Mouse (Mus musculus) liver, postnatal 0 days (tissue): ENCODE results near the gene Hist1h2bk. TPM values are rescaled to one million over a fixed set of nuclear protein-coding genes. Genes with fewer than 3 reads are reported as not detected.

Experiments
- ATAC-seq: fragments of 200-750 bp; cut with Nextera tagmentation; 2 replicates; pipeline ENCODE4 v1.8.0; 2017; ENCODE audit warnings: mild to moderate bottlenecking, moderate library complexity
- DNase-seq: peaks from one replicate; pipeline ENCODE4 v3.0.0-alpha.2; 2016
- H3K27ac ChIP-seq: fragments of 300-500 bp; sonication (generic); 2 replicates; pipeline ENCODE4 v1.5.1; 2014; ENCODE audit warnings: antibody characterized with exemption, moderate library complexity, mild to moderate bottlenecking, low read depth
- H3K27me3 ChIP-seq: fragments of 300-500 bp; sonication (generic); 2 replicates; pipeline ENCODE4 v1.6.1; 2014; ENCODE audit warnings: low read length, control low read depth, mixed read lengths; ENCODE audit not compliant: insufficient read depth
- H3K36me3 ChIP-seq: fragments of 300-500 bp; sonication (generic); replicated peaks from 2 replicates; pipeline ENCODE4 v1.6.1; 2014; ENCODE audit warnings: mild to moderate bottlenecking, control low read depth, low read length, moderate library complexity, mixed read lengths; ENCODE audit not compliant: insufficient read depth
- H3K4me1 ChIP-seq: fragments of 300-500 bp; sonication (generic); 2 replicates; pipeline ENCODE4 v1.6.1; 2014; ENCODE audit warnings: antibody characterized with exemption, mild to moderate bottlenecking, control low read depth; ENCODE audit not compliant: insufficient read depth
- H3K4me2 ChIP-seq: fragments of 300-500 bp; sonication (generic); 2 replicates; pipeline ENCODE4 v1.6.1; 2014; ENCODE audit warnings: low read depth, mild to moderate bottlenecking, low read length, moderate library complexity, mixed read lengths
- H3K4me3 ChIP-seq: fragments of 300-500 bp; sonication (generic); 2 replicates; pipeline ENCODE4 v1.5.1; 2014; ENCODE audit warnings: low read depth, low read length
- H3K9ac ChIP-seq: fragments of 300-500 bp; sonication (generic); replicated peaks from 2 replicates; pipeline ENCODE4 v1.6.1; 2014; ENCODE audit warnings: mild to moderate bottlenecking, moderate library complexity
- H3K9me3 ChIP-seq: fragments of 300-500 bp; sonication (generic); 2 replicates; pipeline ENCODE4 v1.6.1; 2016; ENCODE audit warnings: mild to moderate bottlenecking, control low read depth, low read length, mixed read lengths
- CTCF ChIP-seq: sonication (generic); IDR thresholded peaks from 2 replicates; pipeline ENCODE4 v1.5.1; 2016; ENCODE audit warnings: antibody characterized with exemption, low read depth
- EP300 ChIP-seq: IDR thresholded peaks from 2 replicates; pipeline ENCODE4 v1.6.1; 2016; ENCODE audit warnings: antibody characterized with exemption, low read depth, mild to moderate bottlenecking
- WGBS: fragments of 180-500 bp; shearing (Covaris S2); extraction: QIAGEN DNeasy Blood & Tissue Kit; methylation state at CpG from one replicate; pipeline ENCODE4 v1.1.7; 2014; ENCODE audit not compliant: insufficient replicate concordance; 5-methylcytosine and 5-hydroxymethylcytosine counted together
- polyA plus RNA-seq: library from polyadenylated mRNA; unstranded; fragments of >200 nt; fragmentation: Nextera tagmentation; extraction: Ambion mirVana; gene quantifications from 2 replicates; pipeline ENCODE4 v1.2.1, GENCODE M21; 2015

Hist1h2bk gene
- polyA plus RNA-seq, 1 experiment from 2014 or later, result 2.2 TPM

DNA sequence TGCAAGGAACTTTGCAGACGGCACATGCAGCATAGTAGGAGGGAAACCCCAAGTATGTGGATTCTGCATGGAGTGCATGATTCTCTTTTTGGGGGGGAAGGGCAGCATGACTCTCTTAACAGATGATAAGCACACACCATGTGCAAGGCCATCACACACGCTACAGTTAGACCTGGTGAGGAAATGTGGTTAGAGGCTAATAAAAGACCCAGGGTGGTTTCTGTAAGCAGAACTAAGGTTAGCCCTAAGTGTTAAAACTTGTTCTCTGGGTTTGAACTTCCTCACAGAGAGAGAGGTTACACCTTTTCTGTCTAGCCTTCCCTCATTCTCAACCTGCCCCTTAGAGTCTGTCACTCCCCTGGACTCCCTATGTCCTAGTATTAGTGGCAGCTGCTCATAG is 34.3 kb upstream of the Hist1h2bk start:
- WGBS, result 20% methylated on average over 2 of the region's 2 CpGs
- H3K9ac ChIP-seq, result no peak overlapping the region
- TF ChIP-seq EP300, result no peak
- no peak for TF ChIP-seq CTCF
- ATAC-seq (no peak), DNase-seq (no peak)
- H3K36me3 ChIP-seq, result no peaks in the 10 kb centered on the region
- H3K4me1 ChIP-seq, result peaks cover 18% of the 10 kb centered on the region
- H3K9me3 ChIP-seq, result no peaks in the 10 kb centered on the region
- peak overlapping the region; percentile 27; the same call in 1 of the 2 replicates for H3K4me2 ChIP-seq
- H3K4me3 ChIP-seq, result no peak overlapping the region
- peaks cover 66% of the 10 kb centered on the region for H3K27me3 ChIP-seq
- no peak overlapping the region for H3K27ac ChIP-seq

DNA sequence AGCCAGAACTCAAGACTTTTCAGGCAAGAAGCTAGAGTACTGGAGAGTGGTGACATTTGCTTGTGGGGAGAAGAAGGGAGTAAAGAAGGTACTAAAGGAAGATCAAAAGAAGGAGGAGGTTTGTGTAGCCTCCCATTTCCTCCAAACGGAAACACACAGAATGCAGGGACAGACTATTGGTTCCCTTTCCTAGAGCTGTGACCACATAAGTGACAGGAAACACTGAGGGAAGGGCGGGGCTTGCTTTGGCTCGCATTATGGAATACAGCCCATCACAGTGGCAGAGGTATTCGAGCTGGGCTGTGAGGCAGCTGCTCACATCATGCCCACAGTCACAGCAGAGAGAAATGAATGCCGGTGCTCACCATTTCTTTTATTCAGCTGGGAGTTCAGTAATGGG is 33.8 kb upstream of the Hist1h2bk start:
- no peak overlapping the region for H3K4me3 ChIP-seq
- ATAC-seq (peak; percentile 12; the same call in 1 of the 2 replicates), DNase-seq (no peak)
- H3K9me3 ChIP-seq, result no peaks in the 10 kb centered on the region
- peaks cover 66% of the 10 kb centered on the region for H3K27me3 ChIP-seq
- TF ChIP-seq EP300, result no peak
- no peak for TF ChIP-seq CTCF
- H3K4me1 ChIP-seq, result peaks cover 20% of the 10 kb centered on the region
- H3K9ac ChIP-seq, result no peak overlapping the region
- H3K27ac ChIP-seq, result no peak overlapping the region
- H3K4me2 ChIP-seq, result peak overlapping the region; percentile 27; the same call in 1 of the 2 replicates
- no peaks in the 10 kb centered on the region for H3K36me3 ChIP-seq
- WGBS, result 10% methylated on average over 5 of the region's 5 CpGs

DNA sequence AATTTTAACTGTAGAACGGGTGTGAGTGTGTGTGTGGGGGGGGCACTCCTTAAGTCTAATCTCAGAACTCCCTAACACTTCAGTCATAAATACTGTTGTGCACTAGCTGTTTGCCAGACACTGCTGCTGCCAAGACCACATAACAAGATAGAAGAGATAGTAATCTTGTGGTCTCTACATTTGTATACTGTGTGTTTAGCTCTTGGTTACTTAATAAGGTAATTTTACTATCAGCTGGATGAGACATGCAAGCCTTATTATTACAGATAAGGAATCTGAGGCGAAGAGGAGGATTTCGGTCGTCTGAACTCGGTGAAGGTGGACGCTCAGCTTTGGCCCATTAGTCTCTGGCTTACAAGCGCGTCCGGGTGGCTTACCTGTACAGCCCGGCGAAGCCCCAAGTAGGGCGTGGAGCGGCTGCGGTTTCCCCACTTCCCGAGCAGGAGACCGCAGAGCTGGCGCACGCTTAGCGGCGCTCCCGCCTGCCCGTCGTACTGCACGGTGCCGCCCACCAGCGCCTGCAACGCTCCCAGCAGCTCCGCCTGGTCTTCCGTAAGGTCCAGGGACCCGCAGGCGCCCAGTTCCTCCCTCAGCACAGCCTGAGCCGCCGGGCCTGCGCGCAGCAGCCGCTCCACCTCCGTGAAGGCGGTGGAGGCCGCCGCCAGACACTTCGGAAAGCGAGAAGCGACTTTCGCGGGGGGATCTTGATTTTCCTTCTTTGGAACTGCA is 29.9 kb upstream of the Hist1h2bk start:
- peak overlapping the region; percentile 59 for H3K4me3 ChIP-seq
- H3K4me1 ChIP-seq, result peaks cover 22% of the 10 kb centered on the region
- H3K36me3 ChIP-seq, result no peaks in the 10 kb centered on the region
- peak; percentile 59 for DNase-seq
- H3K9ac ChIP-seq, result peak overlapping the region; percentile 35
- no peak for TF ChIP-seq EP300
- TF ChIP-seq CTCF, result no peak
- H3K27ac ChIP-seq, result no peak overlapping the region
- H3K27me3 ChIP-seq, result peaks cover 64% of the 10 kb centered on the region
- 0% methylated on average over 45 of the region's 45 CpGs for WGBS
- peak; percentile 75 for ATAC-seq
- no peaks in the 10 kb centered on the region for H3K9me3 ChIP-seq
- H3K4me2 ChIP-seq, result peak overlapping the region; percentile 91

DNA sequence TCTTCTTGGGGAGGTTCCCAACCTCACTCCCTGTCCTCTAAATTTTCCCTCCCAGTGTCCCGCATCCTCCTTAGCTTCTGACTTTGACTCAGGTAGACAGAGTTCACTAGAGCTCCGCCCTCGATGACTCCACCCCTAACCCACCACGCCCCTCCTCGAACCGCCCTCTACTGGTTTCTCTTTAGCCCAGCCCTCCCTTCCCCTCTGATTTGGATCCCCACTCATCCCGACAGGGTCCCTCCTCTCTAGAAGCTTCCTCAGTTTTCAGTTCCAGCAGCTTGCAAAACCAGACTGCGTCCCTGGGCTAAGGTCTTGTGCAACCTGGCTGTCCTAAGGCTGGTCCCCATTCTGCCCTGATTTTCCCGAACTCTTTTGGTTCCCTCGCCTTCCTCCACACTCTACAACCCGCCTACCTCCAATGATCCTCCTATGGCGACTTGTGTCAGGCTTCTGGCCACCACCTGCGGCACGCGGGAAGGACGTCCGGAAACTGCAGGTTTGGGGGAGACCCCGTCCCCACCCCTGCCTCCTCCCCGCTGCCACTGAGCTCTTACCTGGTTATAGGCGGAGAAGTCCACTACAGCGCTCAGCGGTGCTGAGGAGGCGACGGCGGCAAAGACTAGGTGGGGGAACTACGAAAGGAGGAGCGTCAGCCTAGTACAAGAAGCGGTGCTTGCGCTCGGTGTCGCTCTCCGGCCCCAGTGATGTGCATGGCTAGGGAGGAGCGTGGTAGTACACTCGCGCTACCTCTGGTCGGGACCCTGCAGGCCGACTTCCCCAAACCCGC is 29.1 kb upstream of the Hist1h2bk start:
- ATAC-seq (peak; percentile 83), DNase-seq (peak; percentile 78)
- H3K9me3 ChIP-seq, result no peaks in the 10 kb centered on the region
- H3K9ac ChIP-seq, result peak overlapping the region; percentile 35
- TF ChIP-seq EP300, result no peak
- TF ChIP-seq CTCF, result no peak; the same call in 1 of the 2 replicates
- peak overlapping the region; percentile 91 for H3K4me2 ChIP-seq
- peaks cover 61% of the 10 kb centered on the region for H3K27me3 ChIP-seq
- no peak overlapping the region for H3K27ac ChIP-seq
- peaks cover 19% of the 10 kb centered on the region for H3K4me1 ChIP-seq
- peak overlapping the region; percentile 59 for H3K4me3 ChIP-seq
- WGBS, result under 1% methylated on average over 38 of the region's 38 CpGs
- no peaks in the 10 kb centered on the region for H3K36me3 ChIP-seq

DNA sequence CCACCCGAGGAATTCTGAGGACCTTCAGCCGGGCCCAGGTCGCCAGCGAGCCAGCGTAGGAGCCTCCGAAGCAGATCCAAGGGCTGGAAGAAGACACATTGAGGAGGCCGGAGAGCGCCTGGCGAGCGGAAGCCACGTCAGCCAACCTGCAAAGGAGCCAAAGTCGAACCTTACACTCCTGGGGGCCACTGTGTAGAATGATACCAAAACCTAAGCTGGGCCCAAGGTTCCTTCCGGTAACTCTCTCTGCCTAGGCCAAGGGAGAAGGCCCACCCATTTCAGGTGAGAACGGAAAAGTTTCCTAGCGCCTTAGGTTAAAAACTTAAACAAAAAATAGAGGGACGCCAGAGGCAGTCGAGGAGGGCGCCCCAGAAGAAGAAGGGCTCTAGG is 28.6 kb upstream of the Hist1h2bk start:
- Histone ChIP-seq H3K4me2 (peak overlapping the region; percentile 91), H3K9me3 (no peaks in the 10 kb centered on the region), H3K27me3 (peaks cover 65% of the 10 kb centered on the region), H3K4me1 (peaks cover 19% of the 10 kb centered on the region), H3K36me3 (no peaks in the 10 kb centered on the region), H3K9ac (peak overlapping the region; percentile 35; the same call in 1 of the 2 replicates), H3K27ac (no peak overlapping the region), H3K4me3 (peak overlapping the region; percentile 59)
- 12% methylated on average over 18 of the region's 18 CpGs for WGBS
- no peak for TF ChIP-seq EP300
- no peak for TF ChIP-seq CTCF
- DNase-seq (no peak), ATAC-seq (no peak)

DNA sequence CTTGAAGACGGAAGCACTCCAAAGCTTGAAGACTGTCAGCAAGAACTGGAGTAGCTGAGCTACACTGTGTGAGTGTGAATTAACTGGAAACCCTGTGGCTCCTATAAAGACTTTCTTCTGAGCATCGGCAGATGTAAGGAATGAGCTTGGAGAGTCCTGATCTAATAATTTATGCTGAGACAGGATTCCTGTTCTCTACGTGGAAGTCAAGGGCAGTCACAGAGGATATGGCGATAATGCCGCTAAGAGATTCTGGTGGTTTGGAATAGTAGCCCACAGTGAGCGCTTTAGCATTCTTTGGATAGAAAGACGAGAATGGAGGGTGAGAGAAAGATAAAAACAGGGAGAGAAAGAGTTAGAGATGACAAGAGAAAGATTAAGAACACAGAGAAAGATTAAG is 27.8 kb upstream of the Hist1h2bk start:
- H3K4me3 ChIP-seq, result no peak overlapping the region
- no peak overlapping the region for H3K4me2 ChIP-seq
- 57% methylated on average over 7 of the region's 7 CpGs for WGBS
- DNase-seq, result no peak
- peaks cover 69% of the 10 kb centered on the region for H3K27me3 ChIP-seq
- no peak for TF ChIP-seq EP300
- TF ChIP-seq CTCF, result no peak
- no peak for ATAC-seq
- no peaks in the 10 kb centered on the region for H3K36me3 ChIP-seq
- no peak overlapping the region for H3K9ac ChIP-seq
- peaks cover 19% of the 10 kb centered on the region for H3K4me1 ChIP-seq
- no peaks in the 10 kb centered on the region for H3K9me3 ChIP-seq
- H3K27ac ChIP-seq, result no peak overlapping the region
